Mouse (Mus musculus) forebrain, embryonic 13.5 days (tissue): ENCODE measurements around the gene Zfp1. TPM values are rescaled to one million over a fixed set of nuclear protein-coding genes. Genes with fewer than 3 reads are reported as not detected.
A peak's percentile ranks its signal among the peaks of the same experiment; 100 is the strongest.

Experiments
- ATAC-seq: fragments of 200-750 bp; cut with Nextera tagmentation; 2 replicates; pipeline ENCODE4 v1.8.0; 2017
- H3K27ac ChIP-seq: fragments of 300-500 bp; sonication (generic); 2 replicates; pipeline ENCODE4 v1.5.1; 2015; ENCODE audit warnings: inconsistent platforms, mild to moderate bottlenecking, moderate library complexity
- H3K27me3 ChIP-seq: fragments of 300-500 bp; sonication (generic); 2 replicates; pipeline ENCODE4 v1.6.1; 2015; ENCODE audit warnings: mild to moderate bottlenecking, inconsistent platforms
- H3K36me3 ChIP-seq: fragments of 300-500 bp; sonication (generic); 2 replicates; pipeline ENCODE4 v1.6.1; 2015; ENCODE audit warnings: mild to moderate bottlenecking, inconsistent platforms; ENCODE audit not compliant: poor library complexity, severe bottlenecking
- H3K4me1 ChIP-seq: fragments of 300-500 bp; sonication (generic); 2 replicates; pipeline ENCODE4 v1.6.1; 2015; ENCODE audit warnings: inconsistent platforms
- H3K4me2 ChIP-seq: fragments of 300-500 bp; sonication (generic); 2 replicates; pipeline ENCODE4 v1.6.1; 2015; ENCODE audit warnings: inconsistent platforms, mild to moderate bottlenecking, moderate library complexity
- H3K4me3 ChIP-seq: fragments of 300-500 bp; sonication (generic); 2 replicates; pipeline ENCODE4 v1.5.1; 2015; ENCODE audit warnings: mild to moderate bottlenecking, inconsistent platforms
- H3K9ac ChIP-seq: fragments of 300-500 bp; sonication (generic); 2 replicates; pipeline ENCODE4 v1.6.1; 2015; ENCODE audit warnings: mild to moderate bottlenecking, inconsistent platforms
- H3K9me3 ChIP-seq: fragments of 300-500 bp; sonication (generic); replicated peaks from 2 replicates; pipeline ENCODE4 v1.6.1; 2016; ENCODE audit warnings: inconsistent platforms
- WGBS: fragments of 180-500 bp; shearing (Covaris S2); methylation state at CpG from one replicate; pipeline ENCODE4 v1.1.7; 2015; 5-methylcytosine and 5-hydroxymethylcytosine counted together
- polyA plus RNA-seq: library from polyadenylated mRNA; unstranded; fragments of >200 nt; fragmentation: Nextera tagmentation; extraction: Ambion mirVana; gene quantifications from 2 replicates; pipeline ENCODE4 v1.2.1, GENCODE M21; 2015

The Zfp1 gene
- 27.3 and 28.8 TPM in 2 replicates for polyA plus RNA-seq

- ATAC-seq: peak; percentile 99
Measured at GRCm38 (mm10) chr8:111643264-111644141, at the start of gene Zfp1. Zfp1 (plus strand) TSS chr8:111643401.

GRCm38 (mm10) chr8:111594044-111594840, 49.0 kb upstream of the Zfp1 start:
- Histone ChIP-seq H3K36me3 (no peaks in the 10 kb centered on the region), H3K27ac (no peak overlapping the region), H3K9ac (no peak overlapping the region), H3K4me2 (no peak overlapping the region), H3K4me1 (peaks cover 62% of the 10 kb centered on the region), H3K4me3 (no peak overlapping the region), H3K27me3 (no peaks in the 10 kb centered on the region), H3K9me3 (no peaks in the 10 kb centered on the region)
- no peak for ATAC-seq
- WGBS: 81% methylated on average over 3 of the region's 3 CpGs

More at GRCm38 (mm10) chr8:111643264-111644141, at the start of gene Zfp1:
- H3K27me3 ChIP-seq: no peaks in the 10 kb centered on the region
- peak within 1 kb of the TSS; percentile 68 for H3K4me3 ChIP-seq
- H3K36me3 ChIP-seq: no peaks in the 10 kb centered on the region
- H3K27ac ChIP-seq: peak within 1 kb of the TSS; percentile 92
- H3K9me3 ChIP-seq: no peaks in the 10 kb centered on the region
- peak within 1 kb of the TSS; percentile 65 for H3K4me2 ChIP-seq
- 1% methylated on average over 75 of the region's 75 CpGs for WGBS
- H3K4me1 ChIP-seq: peaks cover 13% of the 10 kb centered on the region
- peak within 1 kb of the TSS; percentile 82 for H3K9ac ChIP-seq

GRCm38 (mm10) chr8:111594951-111595350, 48.2 kb upstream of the Zfp1 start:
- no peak overlapping the region for H3K4me2 ChIP-seq
- no peaks in the 10 kb centered on the region for H3K9me3 ChIP-seq
- no peak overlapping the region for H3K9ac ChIP-seq
- 96% methylated on average over 2 of the region's 2 CpGs for WGBS
- H3K4me3 ChIP-seq: no peak overlapping the region
- no peak for ATAC-seq
- H3K27ac ChIP-seq: no peak overlapping the region
- no peaks in the 10 kb centered on the region for H3K27me3 ChIP-seq
- H3K4me1 ChIP-seq: peaks cover 56% of the 10 kb centered on the region
- no peaks in the 10 kb centered on the region for H3K36me3 ChIP-seq

- 93% methylated on average over 15 of the region's 15 CpGs for WGBS
Measured at GRCm38 (mm10) chr8:111595712-111596484, 47.3 kb upstream of the Zfp1 start.

GRCm38 (mm10) chr8:111596485-111596821, 46.7 kb upstream of the Zfp1 start:
- H3K4me1 ChIP-seq: peaks cover 56% of the 10 kb centered on the region
- H3K27ac ChIP-seq: no peak overlapping the region
- no peak for ATAC-seq
- H3K4me2 ChIP-seq: no peak overlapping the region
- no peaks in the 10 kb centered on the region for H3K27me3 ChIP-seq
- no peaks in the 10 kb centered on the region for H3K9me3 ChIP-seq
- WGBS: 70% methylated on average over 3 of the region's 3 CpGs
- H3K36me3 ChIP-seq: no peaks in the 10 kb centered on the region
- H3K4me3 ChIP-seq: no peak overlapping the region
- no peak overlapping the region for H3K9ac ChIP-seq

More at GRCm38 (mm10) chr8:111595712-111596484, 47.3 kb upstream of the Zfp1 start:
- ATAC-seq: 0 out of 2 replicates have a peak, but pooled peaks have one; percentile 24
- no peaks in the 10 kb centered on the region for H3K36me3 ChIP-seq
- H3K4me3 ChIP-seq: no peak overlapping the region
- H3K9me3 ChIP-seq: no peaks in the 10 kb centered on the region
- H3K27me3 ChIP-seq: no peaks in the 10 kb centered on the region
- no peak overlapping the region for H3K9ac ChIP-seq
- peaks cover 56% of the 10 kb centered on the region for H3K4me1 ChIP-seq
- no peak overlapping the region for H3K27ac ChIP-seq
- H3K4me2 ChIP-seq: no peak overlapping the region

- no peak overlapping the region for H3K4me3 ChIP-seq
- no peaks in the 10 kb centered on the region for H3K9me3 ChIP-seq
- H3K4me1 ChIP-seq: peaks cover 50% of the 10 kb centered on the region
- no peak overlapping the region for H3K4me2 ChIP-seq
- no peak overlapping the region for H3K9ac ChIP-seq
- H3K36me3 ChIP-seq: no peaks in the 10 kb centered on the region
- no peaks in the 10 kb centered on the region for H3K27me3 ChIP-seq
- no peak for ATAC-seq
- WGBS: 78% methylated on average over 1 of the region's 1 CpGs
- no peak overlapping the region for H3K27ac ChIP-seq
Measured at GRCm38 (mm10) chr8:111597310-111597709, 45.9 kb upstream of the Zfp1 start.

GRCm38 (mm10) chr8:111599707-111600444, 43.3 kb upstream of the Zfp1 start:
- no peaks in the 10 kb centered on the region for H3K36me3 ChIP-seq
- 82% methylated on average over 9 of the region's 9 CpGs for WGBS
- H3K4me3 ChIP-seq: no peak overlapping the region
- H3K27me3 ChIP-seq: no peaks in the 10 kb centered on the region
- no peaks in the 10 kb centered on the region for H3K9me3 ChIP-seq
- H3K27ac ChIP-seq: no peak overlapping the region
- ATAC-seq: no peak
- no peak overlapping the region for H3K9ac ChIP-seq
- H3K4me2 ChIP-seq: no peak overlapping the region
- peaks cover 36% of the 10 kb centered on the region for H3K4me1 ChIP-seq

- Histone ChIP-seq H3K4me1 (peaks cover 15% of the 10 kb centered on the region), H3K9me3 (no peaks in the 10 kb centered on the region), H3K4me2 (no peak overlapping the region), H3K27ac (no peak overlapping the region), H3K4me3 (no peak overlapping the region), H3K36me3 (no peaks in the 10 kb centered on the region), H3K27me3 (no peaks in the 10 kb centered on the region), H3K9ac (no peak overlapping the region)
- no peak for ATAC-seq
- WGBS: 94% methylated on average over 4 of the region's 4 CpGs
Measured at GRCm38 (mm10) chr8:111602050-111602449, 41.2 kb upstream of the Zfp1 start.

- H3K27me3 ChIP-seq: no peaks in the 10 kb centered on the region
- H3K9ac ChIP-seq: no peak overlapping the region
- WGBS: 98% methylated on average over 2 of the region's 2 CpGs
- no peaks in the 10 kb centered on the region for H3K9me3 ChIP-seq
- H3K36me3 ChIP-seq: peaks cover 7% of the 10 kb centered on the region; the same call in 1 of the 2 replicates
- no peak for ATAC-seq
- no peak overlapping the region for H3K4me2 ChIP-seq
- peaks cover 11% of the 10 kb centered on the region for H3K4me1 ChIP-seq
- H3K27ac ChIP-seq: no peak overlapping the region
- H3K4me3 ChIP-seq: no peak overlapping the region
Measured at GRCm38 (mm10) chr8:111604986-111605385, 38.2 kb upstream of the Zfp1 start.

GRCm38 (mm10) chr8:111606961-111607360, 36.2 kb upstream of the Zfp1 start:
- H3K36me3 ChIP-seq: peaks cover 16% of the 10 kb centered on the region; the same call in 1 of the 2 replicates
- H3K27ac ChIP-seq: no peak overlapping the region
- H3K4me3 ChIP-seq: no peak overlapping the region
- H3K4me1 ChIP-seq: peaks cover 11% of the 10 kb centered on the region
- 92% methylated on average over 9 of the region's 9 CpGs for WGBS
- no peak overlapping the region for H3K9ac ChIP-seq
- H3K27me3 ChIP-seq: no peaks in the 10 kb centered on the region
- ATAC-seq: no peak
- H3K9me3 ChIP-seq: no peaks in the 10 kb centered on the region
- H3K4me2 ChIP-seq: no peak overlapping the region

GRCm38 (mm10) chr8:111607414-111607813, 35.8 kb upstream of the Zfp1 start:
- 92% methylated on average over 7 of the region's 7 CpGs for WGBS
- Histone ChIP-seq H3K4me3 (no peak overlapping the region), H3K36me3 (peaks cover 21% of the 10 kb centered on the region), H3K9me3 (no peaks in the 10 kb centered on the region), H3K4me2 (no peak overlapping the region), H3K27me3 (no peaks in the 10 kb centered on the region), H3K27ac (no peak overlapping the region), H3K4me1 (peaks cover 8% of the 10 kb centered on the region), H3K9ac (no peak overlapping the region)
- no peak for ATAC-seq
